Mouse (Mus musculus) urinary bladder, postnatal 25 days (tissue): ENCODE measurements around the gene Pkig.
"Not testable (repeated sequence)": the region's sequence is repeated elsewhere in the genome, so short reads cannot be mapped to it uniquely, and the experiment has no call there.

ENCODE experiments used
- DNase-seq: peaks from one replicate; pipeline ENCODE4 v3.0.0; 2022; ENCODE audit warnings: low spot score

The Pkig gene

GRCm38 (mm10) chr2:163657975-163658886 is at the start of gene Pkig:
Gene Pkig (plus strand): TSS chr2:163658386.
- peak; percentile 87 for DNase-seq

GRCm38 (mm10) chr2:163609281-163609975 is 48.8 kb upstream of the Pkig start:
- DNase-seq = no peak

GRCm38 (mm10) chr2:163611176-163611575 is 47.0 kb upstream of the Pkig start:
- peak; percentile 49 for DNase-seq

- no peak for DNase-seq
Measured at GRCm38 (mm10) chr2:163613206-163613605, 45.0 kb upstream of the Pkig start.

GRCm38 (mm10) chr2:163613990-163614389 is 44.2 kb upstream of the Pkig start:
- DNase-seq = no peak

- no peak for DNase-seq
Measured at GRCm38 (mm10) chr2:163615401-163615800, 42.8 kb upstream of the Pkig start.

GRCm38 (mm10) chr2:163615906-163616651 is 42.1 kb upstream of the Pkig start:
- no peak for DNase-seq

- no peak for DNase-seq
Measured at GRCm38 (mm10) chr2:163616652-163617227, 41.4 kb upstream of the Pkig start.

GRCm38 (mm10) chr2:163617232-163617863 is 40.8 kb upstream of the Pkig start:
- DNase-seq = no peak

GRCm38 (mm10) chr2:163617874-163618273 is 40.3 kb upstream of the Pkig start:
- no peak for DNase-seq

GRCm38 (mm10) chr2:163620451-163620850 is 37.7 kb upstream of the Pkig start:
- no peak for DNase-seq

- not testable (repeated sequence) for DNase-seq
Measured at GRCm38 (mm10) chr2:163621401-163621800, 36.8 kb upstream of the Pkig start.

- no peak for DNase-seq
Measured at GRCm38 (mm10) chr2:163631223-163631622, 27.0 kb upstream of the Pkig start.

GRCm38 (mm10) chr2:163631715-163632114 is 26.5 kb upstream of the Pkig start:
- no peak for DNase-seq

- no peak for DNase-seq
Measured at GRCm38 (mm10) chr2:163634211-163634610, 24.0 kb upstream of the Pkig start.

GRCm38 (mm10) chr2:163636057-163636456 is 22.1 kb upstream of the Pkig start:
- DNase-seq = no peak

GRCm38 (mm10) chr2:163637655-163638266 is 20.4 kb upstream of the Pkig start:
- DNase-seq = no peak

GRCm38 (mm10) chr2:163640493-163640892 is 17.7 kb upstream of the Pkig start:
- DNase-seq = no peak

- DNase-seq = no peak
Measured at GRCm38 (mm10) chr2:163641681-163642080, 16.5 kb upstream of the Pkig start.

GRCm38 (mm10) chr2:163642685-163643575 is 15.3 kb upstream of the Pkig start:
- no peak for DNase-seq
